ENCODE assay signal across 8 mouse cellular contexts in the genomic region with DNA sequence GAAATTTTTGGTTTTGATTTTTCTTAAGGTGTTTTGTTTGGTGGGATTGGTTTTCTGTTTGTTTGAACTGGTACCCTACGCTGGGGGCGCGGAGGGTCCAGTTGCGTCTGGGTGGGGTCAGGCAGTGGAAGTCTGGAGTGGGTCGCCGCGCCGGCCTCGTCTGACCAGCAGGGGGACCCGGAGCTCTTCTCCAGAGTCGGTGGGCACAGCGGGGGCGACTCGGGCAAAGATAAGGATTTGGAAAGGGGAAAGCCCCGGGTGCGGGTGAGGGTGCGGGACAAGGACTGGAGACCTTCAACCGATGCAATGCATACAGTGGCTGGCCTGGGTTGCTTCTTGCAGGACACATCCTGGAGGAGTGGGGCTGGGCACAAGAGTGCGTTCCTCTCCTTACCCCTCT.
A peak's percentile ranks its signal among the peaks of the same experiment; 100 is the strongest.
DNase-seq lines count a peak whose midpoint lies in the region; ATAC-seq and TF ChIP-seq lines count a peak whose summit lies in the region.

No protein-coding gene starts in this region.

- H3K4me1 ChIP-seq in kidney, embryonic 15.5 days = peaks cover 16% of the 10 kb centered on the region
- H3K4me1 ChIP-seq in cortical plate, adult 2 months (ENCODE audit: control insufficient read depth, insufficient read depth, low read length) = no peaks in the 10 kb centered on the region
- H3K4me1 ChIP-seq in forebrain, embryonic 15.5 days = peaks cover 18% of the 10 kb centered on the region
- H3K4me1 ChIP-seq in liver, embryonic 12.5 days = no peaks in the 10 kb centered on the region
- H3K4me1 ChIP-seq in stomach, embryonic 16.5 days (ENCODE audit: control insufficient read depth, insufficient read depth, low read length) = peaks cover 7% of the 10 kb centered on the region

- H3K27ac ChIP-seq in kidney, embryonic 15.5 days = no peak overlapping the region
- no peak overlapping the region for H3K27ac ChIP-seq in cortical plate, adult 2 months (ENCODE audit: insufficient read depth, low read length)
- H3K27ac ChIP-seq in forebrain, embryonic 15.5 days (replicated peaks) = no peak overlapping the region
- H3K27ac ChIP-seq in liver, embryonic 12.5 days = no peak overlapping the region
- H3K27ac ChIP-seq in stomach, embryonic 16.5 days (ENCODE audit: low read length) = no peak overlapping the region

- DNase-seq in kidney, adult 9 months = no peak
- no peak for DNase-seq in ovary, postnatal 14 days (ENCODE audit: low spot score)
- no peak for DNase-seq in c-Kit-positive CD71-positive TER-119-positive erythroid progenitor cells, embryonic 14.5 days (ENCODE audit: low spot score)

- peak overlapping the region; percentile 65 for H3K4me2 ChIP-seq in kidney, embryonic 15.5 days
- H3K4me2 ChIP-seq in forebrain, embryonic 15.5 days (replicated peaks) = peak overlapping the region; percentile 50
- peak overlapping the region; percentile 35 for H3K4me2 ChIP-seq in liver, embryonic 12.5 days
- H3K4me2 ChIP-seq in stomach, embryonic 16.5 days (ENCODE audit: low read depth, low read length) = peak overlapping the region; percentile 48

- peaks cover 11% of the 10 kb centered on the region for H3K27me3 ChIP-seq in kidney, embryonic 15.5 days
- H3K27me3 ChIP-seq in forebrain, embryonic 15.5 days = no peaks in the 10 kb centered on the region
- peaks cover 11% of the 10 kb centered on the region for H3K27me3 ChIP-seq in liver, embryonic 12.5 days (replicated peaks)
- H3K27me3 ChIP-seq in stomach, embryonic 16.5 days (ENCODE audit: control insufficient read depth, insufficient read depth, low read length) = peaks cover 11% of the 10 kb centered on the region; the same call in 1 of the 2 replicates

- WGBS in kidney, embryonic 15.5 days = 4% methylated on average over 19 of the region's 19 CpGs
- WGBS in forebrain, embryonic 15.5 days = 2% methylated on average over 19 of the region's 19 CpGs
- 8% methylated on average over 19 of the region's 19 CpGs for WGBS in liver, embryonic 12.5 days (ENCODE audit: insufficient replicate concordance)
- 3% methylated on average over 19 of the region's 19 CpGs for WGBS in stomach, embryonic 16.5 days

- no peak for TF ChIP-seq CTCF in cortical plate, adult 2 months (IDR thresholded peaks at IDR 0.05; ENCODE audit: extremely low read depth, insufficient read depth, low read length)

- no peaks in the 10 kb centered on the region for H3K9me3 ChIP-seq in kidney, embryonic 15.5 days (replicated peaks)
- H3K9me3 ChIP-seq in forebrain, embryonic 15.5 days = no peaks in the 10 kb centered on the region
- no peaks in the 10 kb centered on the region for H3K9me3 ChIP-seq in liver, embryonic 12.5 days (replicated peaks)
- no peaks in the 10 kb centered on the region for H3K9me3 ChIP-seq in stomach, embryonic 16.5 days (replicated peaks; ENCODE audit: control insufficient read depth, low read length)

- peak; percentile 66 for ATAC-seq in kidney, embryonic 15.5 days (replicated peaks; ENCODE audit: low FRiP score)
- 0 out of 2 replicates have a peak, but pooled peaks have one; percentile 9 for ATAC-seq in forebrain, embryonic 15.5 days (replicated peaks)
- ATAC-seq in liver, embryonic 12.5 days = no peak
- 0 out of 2 replicates have a peak, but pooled peaks have one; percentile 33 for ATAC-seq in stomach, embryonic 16.5 days (ENCODE audit: insufficient read depth, low FRiP score)

- H3K4me3 ChIP-seq in kidney, embryonic 15.5 days (replicated peaks) = peak overlapping the region; percentile 35
- H3K4me3 ChIP-seq in cortical plate, adult 2 months (ENCODE audit: insufficient read depth, low read length) = peak overlapping the region; percentile 41
- peak overlapping the region; percentile 34 for H3K4me3 ChIP-seq in forebrain, embryonic 15.5 days
- H3K4me3 ChIP-seq in liver, embryonic 12.5 days = 0 out of 2 replicates have a peak overlapping the region, but pooled peaks have one; percentile 5
- peak overlapping the region; percentile 24 for H3K4me3 ChIP-seq in stomach, embryonic 16.5 days (replicated peaks; ENCODE audit: low read length)

- no peaks in the 10 kb centered on the region for H3K36me3 ChIP-seq in kidney, embryonic 15.5 days
- no peaks in the 10 kb centered on the region for H3K36me3 ChIP-seq in forebrain, embryonic 15.5 days
- H3K36me3 ChIP-seq in liver, embryonic 12.5 days = no peaks in the 10 kb centered on the region
- H3K36me3 ChIP-seq in stomach, embryonic 16.5 days (ENCODE audit: control insufficient read depth, insufficient read depth, low read length) = no peaks in the 10 kb centered on the region

- no peak overlapping the region for H3K9ac ChIP-seq in kidney, embryonic 15.5 days
- H3K9ac ChIP-seq in forebrain, embryonic 15.5 days (replicated peaks) = peak overlapping the region; percentile 5; the same call in 1 of the 2 replicates
- H3K9ac ChIP-seq in liver, embryonic 12.5 days = no peak overlapping the region
- no peak overlapping the region for H3K9ac ChIP-seq in stomach, embryonic 16.5 days (ENCODE audit: low read length)

- no peak for TF ChIP-seq POLR2A in cortical plate, adult 2 months (IDR thresholded peaks at IDR 0.05; ENCODE audit: extremely low read depth, insufficient read depth, low read length)
